Comparison of ENCODE assay signal across 7 mouse cellular contexts in the genomic region with DNA sequence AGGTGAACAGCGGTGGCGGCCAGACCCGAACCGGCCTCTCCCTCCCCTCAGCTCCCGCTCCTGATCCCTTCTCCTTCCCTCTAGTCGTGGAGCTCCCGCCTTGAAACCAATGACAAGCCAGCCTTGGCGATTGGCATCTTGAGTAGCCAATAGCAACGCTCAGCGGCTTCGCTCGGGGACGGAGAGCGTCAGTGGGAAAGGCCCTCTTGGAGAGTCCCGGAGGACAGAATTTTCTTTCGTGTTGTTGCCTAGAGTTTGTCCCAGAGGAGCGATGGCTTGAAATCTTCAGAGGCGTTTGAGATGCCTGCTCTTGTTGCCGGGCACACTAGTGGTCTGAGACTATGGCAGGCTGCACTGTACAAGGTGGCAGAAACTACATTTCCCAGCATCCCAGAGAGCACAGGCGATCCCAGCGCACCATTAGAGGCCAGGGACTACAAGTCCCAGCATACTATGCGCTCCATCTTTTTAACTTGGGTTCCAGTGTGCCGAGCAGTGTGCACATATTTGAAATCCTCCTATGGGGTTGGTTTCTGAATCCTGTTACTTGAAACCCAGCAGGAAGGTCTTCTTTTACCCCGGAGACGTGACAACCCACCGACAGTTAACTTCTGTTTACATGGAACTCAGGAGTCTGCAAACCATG. TPM values are rescaled to one million over a fixed set of nuclear protein-coding genes. Genes with fewer than 3 reads are reported as not detected.
A peak's percentile ranks its signal among the peaks of the same experiment; 100 is the strongest.
DNase-seq lines count a peak whose midpoint lies in the region; ATAC-seq lines count a peak whose summit lies in the region.

TSS of gene Pde6d (minus strand) at position 179 of the 646 bp plus-strand sequence.
TSS of gene Cops7b (plus strand) at position 454 of the 646 bp plus-strand sequence.

- peak within 1 kb of the TSS; percentile 79 for H3K4me2 ChIP-seq in embryonic facial prominence, embryonic 11.5 days (ENCODE audit: low read depth, low read length)
- H3K4me2 ChIP-seq in midbrain, embryonic 13.5 days (replicated peaks), result peak within 1 kb of the TSS; percentile 77

- DNase-seq in adrenal gland, postnatal 14 days, result peak; percentile 96
- peak; percentile 96 for DNase-seq in embryonic facial prominence, embryonic 11.5 days (ENCODE audit: low spot score)
- peak; percentile 97 for DNase-seq in kidney, adult 11 months
- DNase-seq in limb, embryonic 10.5 days (ENCODE audit: low spot score), result peak; percentile 92
- DNase-seq in spleen, adult 12 weeks (ENCODE audit: low spot score), result peak; percentile 93

- 0% methylated on average over 26 of the region's 26 CpGs for WGBS in embryonic facial prominence, embryonic 11.5 days
- WGBS in limb, embryonic 10.5 days, result under 1% methylated on average over 26 of the region's 26 CpGs
- under 1% methylated on average over 26 of the region's 26 CpGs for WGBS in midbrain, embryonic 13.5 days

- H3K27me3 ChIP-seq in embryonic facial prominence, embryonic 11.5 days (ENCODE audit: control insufficient read depth, insufficient read depth, low read length), result no peaks in the 10 kb centered on the region
- H3K27me3 ChIP-seq in limb, embryonic 10.5 days (ENCODE audit: low read depth, poor library complexity, severe bottlenecking), result no peaks in the 10 kb centered on the region
- H3K27me3 ChIP-seq in midbrain, embryonic 13.5 days, result no peaks in the 10 kb centered on the region

- no peaks in the 10 kb centered on the region for H3K9me3 ChIP-seq in embryonic facial prominence, embryonic 11.5 days (replicated peaks; ENCODE audit: control insufficient read depth, low read length)
- no peaks in the 10 kb centered on the region for H3K9me3 ChIP-seq in limb, embryonic 10.5 days (replicated peaks)
- H3K9me3 ChIP-seq in midbrain, embryonic 13.5 days, result no peaks in the 10 kb centered on the region

- H3K4me1 ChIP-seq in embryonic facial prominence, embryonic 11.5 days (ENCODE audit: control insufficient read depth, insufficient read depth, low read length), result no peaks in the 10 kb centered on the region
- H3K4me1 ChIP-seq in limb, embryonic 10.5 days, result peaks cover 25% of the 10 kb centered on the region
- peaks cover 21% of the 10 kb centered on the region for H3K4me1 ChIP-seq in midbrain, embryonic 13.5 days (replicated peaks)

- ATAC-seq in embryonic facial prominence, embryonic 11.5 days (replicated peaks; ENCODE audit: insufficient number of reproducible peaks, low FRiP score, low TSS enrichment, low read depth), result peak; percentile 98
- ATAC-seq in granulocyte monocyte progenitor cell, adult 5-6 weeks (replicated peaks; ENCODE audit: poor library complexity, severe bottlenecking), result peak; percentile 84
- ATAC-seq in midbrain, embryonic 13.5 days, result peak; percentile 99

- H3K27ac ChIP-seq in embryonic facial prominence, embryonic 11.5 days (replicated peaks; ENCODE audit: low read depth, low read length), result no peak within 1 kb of the TSS
- peak within 1 kb of the TSS; percentile 92 for H3K27ac ChIP-seq in limb, embryonic 10.5 days
- H3K27ac ChIP-seq in midbrain, embryonic 13.5 days, result peak within 1 kb of the TSS; percentile 70

- H3K36me3 ChIP-seq in embryonic facial prominence, embryonic 11.5 days (replicated peaks; ENCODE audit: control insufficient read depth, insufficient read depth, low read depth, low read length), result no peaks in the 10 kb centered on the region
- peaks cover 5% of the 10 kb centered on the region; the same call in 1 of the 2 replicates for H3K36me3 ChIP-seq in limb, embryonic 10.5 days
- H3K36me3 ChIP-seq in midbrain, embryonic 13.5 days, result 0 out of 2 replicates have a peak, but pooled peaks cover 2% of the 10 kb centered on the region

- H3K4me3 ChIP-seq in embryonic facial prominence, embryonic 11.5 days (ENCODE audit: low read depth, low read length), result peak within 1 kb of the TSS; percentile 88
- peak within 1 kb of the TSS; percentile 81 for H3K4me3 ChIP-seq in limb, embryonic 10.5 days
- peak within 1 kb of the TSS; percentile 74 for H3K4me3 ChIP-seq in midbrain, embryonic 13.5 days (replicated peaks)

- peak within 1 kb of the TSS; percentile 88 for H3K9ac ChIP-seq in embryonic facial prominence, embryonic 11.5 days (replicated peaks; ENCODE audit: low read length)
- H3K9ac ChIP-seq in midbrain, embryonic 13.5 days (replicated peaks), result peak within 1 kb of the TSS; percentile 87

RNA-seq across cellular contexts. Expression of gene Pde6d, which starts in this region (rescaled TPM):
- 28.8 and 30.3 TPM in 2 replicates for total RNA-seq in adrenal gland, postnatal 14 days (2021)
- polyA plus RNA-seq in embryonic facial prominence, embryonic 11.5 days (2014; fragmentation: Nextera tagmentation; extraction: Ambion mirVana), result 85.4 and 88.4 TPM in 2 replicates
- 57.7 and 68.0 TPM in 2 replicates for total RNA-seq in granulocyte monocyte progenitor cell, adult 5-6 weeks (2014; fragmentation: Nextera tagmentation)
- 32.0 and 33.0 TPM in 2 replicates for total RNA-seq in granulocyte monocyte progenitor cell, adult 5-6 weeks (2017)
- polyA plus RNA-seq in limb, embryonic 10.5 days (2016; fragmentation: Nextera tagmentation; extraction: Ambion mirVana), result 60.5 and 74.6 TPM in 2 replicates
- 86.6 and 90.2 TPM in 2 replicates for polyA plus RNA-seq in midbrain, embryonic 13.5 days (2015; fragmentation: Nextera tagmentation; extraction: Ambion mirVana)

RNA-seq across cellular contexts. Expression of gene Cops7b, which starts in this region (rescaled TPM):
- total RNA-seq in adrenal gland, postnatal 14 days (2021), result 13.7 and 13.8 TPM in 2 replicates
- polyA plus RNA-seq in embryonic facial prominence, embryonic 11.5 days (2014; fragmentation: Nextera tagmentation; extraction: Ambion mirVana), result 56.5 and 58.8 TPM in 2 replicates
- total RNA-seq in granulocyte monocyte progenitor cell, adult 5-6 weeks (2014; fragmentation: Nextera tagmentation), result 22.1 and 29.3 TPM in 2 replicates
- total RNA-seq in granulocyte monocyte progenitor cell, adult 5-6 weeks (2017), result 19.9 and 24.2 TPM in 2 replicates
- 77.0 and 79.9 TPM in 2 replicates for polyA plus RNA-seq in limb, embryonic 10.5 days (2016; fragmentation: Nextera tagmentation; extraction: Ambion mirVana)
- polyA plus RNA-seq in midbrain, embryonic 13.5 days (2015; fragmentation: Nextera tagmentation; extraction: Ambion mirVana), result 67.0 and 70.2 TPM in 2 replicates
